Mouse (Mus musculus) heart, embryonic 12.5 days (tissue): ENCODE measurements around the gene Wnt3a. TPM values are rescaled to one million over a fixed set of nuclear protein-coding genes. Genes with fewer than 3 reads are reported as not detected.
A peak's percentile ranks its signal among the peaks of the same experiment; 100 is the strongest.

Experiments
- ATAC-seq: fragments of 200-750 bp; cut with Nextera tagmentation; 2 replicates; pipeline ENCODE4 v1.8.0; 2017; ENCODE audit warnings: moderate TSS enrichment, moderate library complexity; ENCODE audit not compliant: insufficient number of reproducible peaks, low FRiP score
- H3K27ac ChIP-seq: fragments of 300-500 bp; sonication (generic); 2 replicates; pipeline ENCODE4 v1.5.1; 2016; ENCODE audit warnings: mild to moderate bottlenecking, moderate library complexity; ENCODE audit not compliant: poor library complexity, severe bottlenecking
- H3K27me3 ChIP-seq: fragments of 300-500 bp; sonication (generic); replicated peaks from 2 replicates; pipeline ENCODE4 v1.6.1; 2016; ENCODE audit warnings: mild to moderate bottlenecking, moderate library complexity
- H3K36me3 ChIP-seq: fragments of 300-500 bp; sonication (generic); 2 replicates; pipeline ENCODE4 v1.6.1; 2016; ENCODE audit warnings: mild to moderate bottlenecking, moderate library complexity
- H3K4me1 ChIP-seq: fragments of 300-500 bp; sonication (generic); replicated peaks from 2 replicates; pipeline ENCODE4 v1.6.1; 2016; ENCODE audit warnings: mild to moderate bottlenecking
- H3K4me2 ChIP-seq: fragments of 300-500 bp; sonication (generic); 2 replicates; pipeline ENCODE4 v1.6.1; 2016; ENCODE audit warnings: mild to moderate bottlenecking, moderate library complexity
- H3K4me3 ChIP-seq: fragments of 300-500 bp; sonication (generic); 2 replicates; pipeline ENCODE4 v1.5.1; 2016; ENCODE audit warnings: mild to moderate bottlenecking
- H3K9ac ChIP-seq: fragments of 300-500 bp; sonication (generic); 2 replicates; pipeline ENCODE4 v1.6.1; 2016; ENCODE audit warnings: mild to moderate bottlenecking, moderate library complexity
- H3K9me3 ChIP-seq: fragments of 300-500 bp; sonication (generic); replicated peaks from 2 replicates; pipeline ENCODE4 v1.6.1; 2016; ENCODE audit warnings: mild to moderate bottlenecking, moderate library complexity
- WGBS: fragments of 180-500 bp; shearing (Covaris S2); methylation state at CpG from one replicate; pipeline ENCODE4 v1.1.7; 2016; 5-methylcytosine and 5-hydroxymethylcytosine counted together
- microRNA-seq: library from miRNA; unstranded; fragments of <30 nt; microRNA quantifications from one replicate; pipeline ENCODE4, GENCODE M21; 2017
- polyA plus RNA-seq: library from polyadenylated mRNA; unstranded; fragments of >200 nt; fragmentation: Nextera tagmentation; extraction: Ambion mirVana; gene quantifications from 2 replicates; pipeline ENCODE4 v1.2.1, GENCODE M21; 2016

Gene Wnt3a
- polyA plus RNA-seq, 1 experiment from 2014 or later = 0.08 TPM

DNA sequence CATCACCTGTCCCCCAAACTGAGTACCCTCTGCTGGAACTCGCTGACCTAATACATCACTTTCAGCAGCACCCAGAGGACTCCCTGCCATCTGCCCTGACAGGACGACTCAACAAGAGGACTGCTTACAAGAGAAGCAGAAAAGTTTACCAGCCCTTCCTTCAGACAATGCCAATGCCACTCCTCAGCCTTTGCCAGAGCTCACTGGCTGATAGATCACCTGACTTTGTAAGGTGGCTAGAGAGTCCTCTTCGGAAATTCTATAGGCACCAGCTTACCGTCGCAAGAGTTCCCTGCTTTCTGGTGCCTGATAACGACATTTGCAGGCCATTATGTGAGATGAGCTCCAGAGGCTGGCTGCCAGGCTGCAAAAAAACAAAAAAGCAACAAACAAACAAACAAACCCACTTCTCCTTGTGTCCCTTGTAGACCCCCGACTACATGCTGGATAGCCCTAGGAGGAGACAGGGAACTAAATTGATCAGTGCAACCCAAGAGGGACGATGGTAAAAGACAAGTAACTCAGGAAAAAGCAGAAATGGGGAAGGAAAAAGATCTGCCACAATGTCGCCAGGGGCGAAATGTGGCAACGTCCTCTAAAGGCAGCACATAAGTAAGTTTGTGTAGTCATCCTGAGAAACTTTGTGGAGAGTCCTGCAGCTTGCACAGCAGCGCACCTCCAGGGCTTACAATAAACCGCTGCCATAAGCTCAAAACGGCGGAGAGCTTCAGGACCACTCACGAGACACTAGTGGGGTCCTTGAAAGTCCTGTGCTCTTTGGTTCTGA lies 89.1 kb downstream of the Wnt3a start:
- Histone ChIP-seq H3K9ac (peak overlapping the region; percentile 88), H3K9me3 (no peaks in the 10 kb centered on the region), H3K4me2 (peak overlapping the region; percentile 83), H3K4me1 (peaks cover 13% of the 10 kb centered on the region), H3K27me3 (no peaks in the 10 kb centered on the region), H3K27ac (peak overlapping the region; percentile 77), H3K4me3 (peak overlapping the region; percentile 85), H3K36me3 (peaks cover 33% of the 10 kb centered on the region)
- ATAC-seq = no peak; the same call in none of the 2 replicates
- WGBS = 27% methylated on average over 16 of the region's 16 CpGs

Small RNAs within 50 kb of the gene (microRNA-seq; reads per million reads assigned to microRNA genes)
- not detected for gene Gm24756

Other genes starting within 250 kb of the Wnt3a start
- 39.2 and 42.5 TPM in 2 replicates for gene Obscn, start 154.3 kb downstream of the Wnt3a start, polyA plus RNA-seq
- 7.3 and 7.8 TPM in 2 replicates for gene Iba57, start 127.0 kb downstream of the Wnt3a start, polyA plus RNA-seq
- 0.13 and 0.31 TPM in 2 replicates for gene Gjc2, start 107.5 kb downstream of the Wnt3a start, polyA plus RNA-seq
- 101 TPM in 2 replicates for gene Guk1, start 98.5 kb downstream of the Wnt3a start, polyA plus RNA-seq
- 87.6 and 94.3 TPM in 2 replicates for gene Mrpl55, start 88.3 kb downstream of the Wnt3a start, polyA plus RNA-seq
- gene 2310033P09Rik, start 82.4 kb downstream of the Wnt3a start, polyA plus RNA-seq = 23.2 and 25.0 TPM in 2 replicates
- gene Arf1, start 62.5 kb downstream of the Wnt3a start, polyA plus RNA-seq = 609 and 632 TPM in 2 replicates
- 4.5 and 5.0 TPM in 2 replicates for gene Wnt9a, start 16.2 kb upstream of the Wnt3a start, polyA plus RNA-seq
- not detected in 2 replicates for gene Prss38, start 84.9 kb upstream of the Wnt3a start, polyA plus RNA-seq
- 11.7 and 13.1 TPM in 2 replicates for gene Jmjd4, start 159.3 kb upstream of the Wnt3a start, polyA plus RNA-seq
- 107 and 108 TPM in 2 replicates for gene Snap47, start 160.4 kb upstream of the Wnt3a start, polyA plus RNA-seq
- 5.2 and 6.2 TPM in 2 replicates for gene Zfp867, start 181.7 kb upstream of the Wnt3a start, polyA plus RNA-seq
- gene Zkscan17, start 236.0 kb upstream of the Wnt3a start, polyA plus RNA-seq = 18.1 and 18.4 TPM in 2 replicates